Mouse (Mus musculus) small intestine, adult 2 months (tissue): ENCODE measurements around the gene Clock.

Experiments used
- CTCF ChIP-seq: fragments of 200-500 bp; IDR thresholded peaks from 2 replicates; pipeline ENCODE4 v1.5.1; 2012; ENCODE audit warnings: low read depth, mild to moderate bottlenecking, control low read depth, inconsistent platforms, low read length, moderate library complexity, mixed read lengths; ENCODE audit not compliant: insufficient replicate concordance, insufficient read length; ENCODE audit errors: extremely low read depth
- POLR2A ChIP-seq: fragments of 200-500 bp; IDR thresholded peaks from 2 replicates; pipeline ENCODE4 v1.6.1; 2012; ENCODE audit warnings: low read depth, mild to moderate bottlenecking, control low read depth, inconsistent platforms, low read length, moderate library complexity

- TF ChIP-seq CTCF (no peak), POLR2A (peak; percentile 75)
Measured at GRCm38 (mm10) chr5:76304452-76305341, at the start of gene Clock.
